Mouse (Mus musculus): ENCODE measurements around the gene Cacnb4.

DNA sequence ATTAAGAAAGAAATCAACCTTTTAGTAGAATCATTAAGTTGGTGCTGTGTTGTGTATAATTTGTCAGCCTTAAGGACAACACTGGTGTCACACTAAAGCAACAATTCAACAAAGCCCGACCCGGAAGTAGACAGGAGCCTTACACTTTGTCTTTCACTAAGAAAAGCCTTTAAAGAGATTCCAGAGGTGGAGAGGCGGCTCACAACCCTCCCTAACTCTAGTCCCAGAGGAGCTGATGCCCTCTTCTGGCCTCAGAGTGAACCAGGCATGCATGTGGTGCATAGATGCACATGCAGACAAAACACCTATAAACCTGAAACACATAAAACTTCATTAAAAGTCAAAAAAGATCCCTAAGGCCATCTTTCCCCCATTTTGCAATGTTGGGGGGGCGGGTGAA is 15.1 kb upstream of the Cacnb4 start:
- no peak; a peak in 1 of 6 replicates for TF ChIP-seq CTCF (IDR thresholded peaks at IDR 0.05 in 2 of 3, conservative IDR thresholded peaks at IDR 0.05 in 1 of 3; ENCODE audit: control insufficient read depth in 1 of 3, insufficient read depth in 1 of 3, low read depth in 2 of 3, low read length in 3 of 3, poor library complexity in 1 of 3, severe bottlenecking in 1 of 3)
- TF ChIP-seq SIN3A (IDR thresholded peaks at IDR 0.05; ENCODE audit: low read length) = no peak
- no peak for TF ChIP-seq MXI1 (IDR thresholded peaks at IDR 0.05; ENCODE audit: low read depth, low read length)
- no peak for TF ChIP-seq EP300 (IDR thresholded peaks at IDR 0.05; ENCODE audit: low read depth in 1 of 2, low read length in 2 of 2)
- TF ChIP-seq MAX (IDR thresholded peaks at IDR 0.05; ENCODE audit: low read length) = no peak
- TF ChIP-seq USF1 (IDR thresholded peaks at IDR 0.05; ENCODE audit: low read depth, low read length) = no peak

All from MEL (cell line).